Mouse (Mus musculus): ENCODE data around the gene Ankrd33b.
A peak's percentile ranks its signal among the peaks of the same experiment; 100 is the strongest.

DNA sequence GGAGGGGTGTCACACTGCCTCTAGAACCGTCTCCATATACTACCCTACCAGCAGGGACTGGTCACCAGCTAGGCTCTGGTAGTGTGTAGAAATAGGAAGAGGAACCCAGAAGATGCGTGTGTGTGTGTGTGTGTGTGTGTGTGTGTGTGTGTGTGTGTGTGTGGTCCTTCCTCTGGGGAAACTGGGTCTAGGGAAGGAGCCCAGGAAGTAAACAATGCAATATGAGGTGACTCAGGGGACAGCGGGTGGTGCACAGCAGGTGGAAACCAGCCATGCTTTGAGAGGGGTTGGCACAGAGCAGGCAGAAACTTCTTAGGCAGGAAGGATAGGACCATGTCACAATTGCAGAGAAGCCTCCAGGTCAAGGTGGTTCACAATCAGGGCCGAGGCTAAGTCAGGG, 30.8 kb downstream of the Ankrd33b start:
- TF ChIP-seq CTCF (IDR thresholded peaks at IDR 0.05; ENCODE audit: control insufficient read depth, insufficient read depth, insufficient read length) (no peak), MAX (IDR thresholded peaks at IDR 0.05) (no peak), MYOD1 (IDR thresholded peaks at IDR 0.05; ENCODE audit: control insufficient read depth, insufficient read length, low read depth) (peak; percentile 84), USF1 (IDR thresholded peaks at IDR 0.05; ENCODE audit: low read depth) (no peak), MYOG (IDR thresholded peaks at IDR 0.05; ENCODE audit: control insufficient read depth, extremely low read depth, insufficient read length) (no peak)
